Mouse (Mus musculus) embryonic fibroblast, embryonic 13.5 days (primary cell): ENCODE results near the gene Arhgap28.

ENCODE experiments used
- CTCF ChIP-seq: IDR thresholded peaks from 2 replicates; pipeline ENCODE4 v1.5.1; 2011; ENCODE audit warnings: mild to moderate bottlenecking, control low read depth, low read length, moderate library complexity, borderline replicate concordance; ENCODE audit not compliant: insufficient read depth
- POLR2A ChIP-seq: IDR thresholded peaks from 2 replicates; pipeline ENCODE4 v1.6.1; 2011; ENCODE audit warnings: low read depth, mild to moderate bottlenecking, control low read depth, low read length, moderate library complexity

GRCm38 (mm10) chr17:67813666-67814065 lies 190.3 kb downstream of the Arhgap28 start:
- no peak for TF ChIP-seq CTCF
- no peak for TF ChIP-seq POLR2A
